ENCODE assay signal across 16 mouse cellular contexts in genomic region chr8:110793511-110793910, GRCm38 (mm10). TPM values are rescaled to one million over a fixed set of nuclear protein-coding genes. Genes with fewer than 3 reads are reported as not detected.
DNase-seq lines count a peak whose midpoint lies in the region; ATAC-seq and TF ChIP-seq lines count a peak whose summit lies in the region.
"Had no signal": no experiment of that assay in that cellular context is flagged by ENCODE, and none has a peak within 500 bp of the region (broad histone marks: within the 10 kb centered on the region; RNA-seq: fewer than 3 reads in every experiment).

No protein-coding gene starts in this region.

- POLR2A ChIA-PET in Patski (lab: Charles Lee) = interaction anchor here (0.8 to 3.4 kb wide), 11 partner anchors 9 to 53 kb away, joined by 3 to 23 read pairs (median 6); partner anchors contain the start of genes Cog4, Il34 and Sf3b3

- no peak for ATAC-seq in hindbrain, postnatal 0 days
- ATAC-seq in hindbrain, embryonic 13.5 days (ENCODE audit: low FRiP score) = no peak
- no peak for ATAC-seq in lung, postnatal 0 days
- ATAC-seq in Patski = peak; percentile 36
- ATAC-seq in cerebellum, adult (ENCODE audit: insufficient number of reproducible peaks, low FRiP score, low TSS enrichment) = no peak
- ATAC-seq in midbrain, postnatal 0 days (ENCODE audit: low FRiP score) = no peak
- ATAC-seq: forebrain, embryonic 15.5 days; liver, embryonic 12.5 days had no signal

- H3K27me3 ChIP-seq in hindbrain, postnatal 0 days (ENCODE audit: insufficient read depth, low read length) = no peaks in the 10 kb centered on the region
- H3K27me3 ChIP-seq in hindbrain, embryonic 13.5 days = no peaks in the 10 kb centered on the region
- no peaks in the 10 kb centered on the region for H3K27me3 ChIP-seq in lung, postnatal 0 days (replicated peaks; ENCODE audit: insufficient read depth, low read length)
- H3K27me3 ChIP-seq in Patski = no peaks in the 10 kb centered on the region
- no peaks in the 10 kb centered on the region for H3K27me3 ChIP-seq in midbrain, postnatal 0 days (ENCODE audit: insufficient read depth, low read length)
- H3K27me3 ChIP-seq: forebrain, embryonic 15.5 days; heart, embryonic 12.5 days; hindbrain, embryonic 15.5 days had no signal

- 49% methylated on average over 9 of the region's 9 CpGs for WGBS in hindbrain, postnatal 0 days
- WGBS in hindbrain, embryonic 13.5 days = 76% methylated on average over 9 of the region's 9 CpGs
- 57% methylated on average over 9 of the region's 9 CpGs for WGBS in lung, postnatal 0 days
- 34% methylated on average over 9 of the region's 9 CpGs for WGBS in olfactory bulb, adult 2 months
- WGBS in midbrain, postnatal 0 days = 75% methylated on average over 9 of the region's 9 CpGs

- no peak for TF ChIP-seq EP300 in lung, postnatal 0 days (IDR thresholded peaks at IDR 0.05)

- no peak overlapping the region for H3K4me3 ChIP-seq in hindbrain, postnatal 0 days (ENCODE audit: low read length)
- H3K4me3 ChIP-seq in hindbrain, embryonic 13.5 days = no peak overlapping the region
- H3K4me3 ChIP-seq in lung, postnatal 0 days (ENCODE audit: low read depth, low read length) = no peak overlapping the region
- no peak overlapping the region for H3K4me3 ChIP-seq in olfactory bulb, adult 2 months (ENCODE audit: insufficient read depth, low read depth, low read length)
- no peak overlapping the region for H3K4me3 ChIP-seq in midbrain, postnatal 0 days (ENCODE audit: low read depth, low read length)
- H3K4me3 ChIP-seq: forebrain, embryonic 15.5 days; heart, embryonic 12.5 days; hindbrain, embryonic 15.5 days; liver, embryonic 12.5 days had no signal

- CTCF ChIA-PET in Patski (lab: Charles Lee) = interaction anchor here (0.7 to 2.8 kb wide), 11 partner anchors 8 to 50 kb away, joined by 3 to 9 read pairs (median 3); partner anchors contain the start of gene Il34

- DNase-seq in hindbrain, postnatal 0 days (ENCODE audit: low spot score) = peak; percentile 18
- no peak for DNase-seq in lung, postnatal 0 days (ENCODE audit: low spot score)
- no peak for DNase-seq in lung, postnatal 14 days
- no peak for DNase-seq in Patski (ENCODE audit: low read depth, low spot score)
- no peak for DNase-seq in midbrain, postnatal 0 days (ENCODE audit: low spot score)
- DNase-seq: adrenal gland, adult 8-10 months; gastrocnemius, postnatal 25 days; thymus, adult 2 months had no signal

- no peaks in the 10 kb centered on the region for H3K4me1 ChIP-seq in hindbrain, postnatal 0 days (ENCODE audit: insufficient read depth, low read length)
- H3K4me1 ChIP-seq in hindbrain, embryonic 13.5 days (replicated peaks) = peaks cover 11% of the 10 kb centered on the region
- H3K4me1 ChIP-seq in lung, postnatal 0 days (ENCODE audit: insufficient read depth, low read depth, low read length) = peaks cover 7% of the 10 kb centered on the region; the same call in 1 of the 2 replicates
- H3K4me1 ChIP-seq in olfactory bulb, adult 2 months (ENCODE audit: control insufficient read depth, insufficient read depth, low read length) = peaks cover 29% of the 10 kb centered on the region
- H3K4me1 ChIP-seq in midbrain, postnatal 0 days (ENCODE audit: insufficient read depth, low read length) = no peaks in the 10 kb centered on the region
- H3K4me1 ChIP-seq: forebrain, embryonic 15.5 days; liver, embryonic 12.5 days had no signal

- no peaks in the 10 kb centered on the region for H3K36me3 ChIP-seq in hindbrain, postnatal 0 days (ENCODE audit: insufficient read depth, low read length)
- no peaks in the 10 kb centered on the region for H3K36me3 ChIP-seq in hindbrain, embryonic 13.5 days
- no peaks in the 10 kb centered on the region for H3K36me3 ChIP-seq in lung, postnatal 0 days (ENCODE audit: insufficient read depth, low read length)
- no peaks in the 10 kb centered on the region for H3K36me3 ChIP-seq in midbrain, postnatal 0 days (ENCODE audit: insufficient read depth, low read length)
- H3K36me3 ChIP-seq: forebrain, embryonic 15.5 days; heart, embryonic 12.5 days; hindbrain, embryonic 15.5 days; liver, embryonic 12.5 days had no signal

- TF ChIP-seq POLR2A in olfactory bulb, adult 2 months (IDR thresholded peaks at IDR 0.05; ENCODE audit: insufficient read depth, low read depth, low read length) = no peak

- no peak overlapping the region for H3K27ac ChIP-seq in hindbrain, postnatal 0 days
- no peak overlapping the region for H3K27ac ChIP-seq in hindbrain, embryonic 13.5 days
- H3K27ac ChIP-seq in lung, postnatal 0 days (ENCODE audit: low read length) = peak overlapping the region; percentile 61
- H3K27ac ChIP-seq in olfactory bulb, adult 2 months (ENCODE audit: insufficient read depth, low read depth, low read length) = 0 out of 2 replicates have a peak overlapping the region, but pooled peaks have one; percentile 3
- H3K27ac ChIP-seq in midbrain, postnatal 0 days (ENCODE audit: low read depth, low read length) = no peak overlapping the region
- H3K27ac ChIP-seq: forebrain, embryonic 15.5 days; hindbrain, embryonic 15.5 days; liver, embryonic 12.5 days had no signal

- H3K4me2 ChIP-seq in hindbrain, postnatal 0 days (ENCODE audit: low read depth, low read length) = no peak overlapping the region
- no peak overlapping the region for H3K4me2 ChIP-seq in hindbrain, embryonic 13.5 days
- no peak overlapping the region for H3K4me2 ChIP-seq in lung, postnatal 0 days (replicated peaks; ENCODE audit: low read depth, low read length)
- no peak overlapping the region for H3K4me2 ChIP-seq in midbrain, postnatal 0 days (ENCODE audit: low read depth, low read length, poor library complexity, severe bottlenecking)
- H3K4me2 ChIP-seq: forebrain, embryonic 15.5 days; heart, embryonic 12.5 days; hindbrain, embryonic 15.5 days; liver, embryonic 12.5 days had no signal

- H3K9ac ChIP-seq in hindbrain, postnatal 0 days (replicated peaks; ENCODE audit: low read length) = no peak overlapping the region
- no peak overlapping the region for H3K9ac ChIP-seq in hindbrain, embryonic 13.5 days
- H3K9ac ChIP-seq in lung, postnatal 0 days (replicated peaks; ENCODE audit: low read depth) = no peak overlapping the region
- no peak overlapping the region for H3K9ac ChIP-seq in midbrain, postnatal 0 days (replicated peaks; ENCODE audit: low read length, poor library complexity, severe bottlenecking)
- H3K9ac ChIP-seq: forebrain, embryonic 15.5 days; heart, embryonic 12.5 days; hindbrain, embryonic 15.5 days; liver, embryonic 12.5 days had no signal

- H3K9me3 ChIP-seq in hindbrain, postnatal 0 days (ENCODE audit: low read length) = no peaks in the 10 kb centered on the region
- no peaks in the 10 kb centered on the region for H3K9me3 ChIP-seq in hindbrain, embryonic 13.5 days
- no peaks in the 10 kb centered on the region for H3K9me3 ChIP-seq in lung, postnatal 0 days (ENCODE audit: low read length)
- H3K9me3 ChIP-seq in midbrain, postnatal 0 days (ENCODE audit: low read length) = no peaks in the 10 kb centered on the region
- H3K9me3 ChIP-seq: forebrain, embryonic 15.5 days; hindbrain, embryonic 15.5 days had no signal

- in situ Hi-C loops in Patski (cut with MboI; ENCODE audit: low pct_unique_long_range_greater_than_20kb) = loop anchor here (5.0 to 25.0 kb wide), 2 partner anchors 49 to 944 kb away; partner anchors contain the start of gene Bcar1

- TF ChIP-seq CTCF in hindbrain, postnatal 0 days (IDR thresholded peaks at IDR 0.05; ENCODE audit: low read depth) = no peak
- no peak for TF ChIP-seq CTCF in lung, postnatal 0 days (IDR thresholded peaks at IDR 0.05)
- no peak for TF ChIP-seq CTCF in Patski (IDR thresholded peaks at IDR 0.05)
- TF ChIP-seq CTCF in olfactory bulb, adult 2 months (IDR thresholded peaks at IDR 0.05; ENCODE audit: insufficient read depth, low read depth, low read length) = no peak
- no peak for TF ChIP-seq CTCF in midbrain, postnatal 0 days (IDR thresholded peaks at IDR 0.05)

RNA-seq across cellular contexts. Expression of gene Il34, which starts 12.2 kb away (rescaled TPM):
- 1.9 and 8.8 TPM in 2 replicates for total RNA-seq in hindbrain, postnatal 0 days (2014; rRNA removed)
- polyA plus RNA-seq in hindbrain, postnatal 0 days (2015; fragmentation: Nextera tagmentation; extraction: Ambion mirVana) = 8.5 and 11.4 TPM in 2 replicates
- 2.7 and 2.8 TPM in 2 replicates for polyA plus RNA-seq in hindbrain, embryonic 13.5 days (2015; fragmentation: Nextera tagmentation; extraction: Ambion mirVana)
- polyA plus RNA-seq in lung, postnatal 0 days (2015; fragmentation: Nextera tagmentation; extraction: Ambion mirVana) = 23.3 and 29.6 TPM in 2 replicates
- 35.6 TPM for polyA plus RNA-seq in Patski (2021)
- polyA plus RNA-seq in olfactory bulb, adult 2 months (2012; ENCODE audit: insufficient read depth, insufficient read length, low replicate concordance, missing spikeins) = not detected in 2 replicates
- total RNA-seq in midbrain, postnatal 0 days (2014; rRNA removed) = 5.4 and 5.8 TPM in 2 replicates
- polyA plus RNA-seq in midbrain, postnatal 0 days (2015; fragmentation: Nextera tagmentation; extraction: Ambion mirVana) = 9.1 and 11.3 TPM in 2 replicates
- total RNA-seq: common myeloid progenitor, adult 5-6 weeks had no signal
- polyA plus RNA-seq: liver, embryonic 12.5 days had no signal

RNA-seq across cellular contexts. Expression of gene Cog4, which starts 52.9 kb away (rescaled TPM):
- 39.5 and 51.9 TPM in 2 replicates for total RNA-seq in hindbrain, postnatal 0 days (2014; rRNA removed)
- 51.4 and 51.6 TPM in 2 replicates for polyA plus RNA-seq in hindbrain, postnatal 0 days (2015; fragmentation: Nextera tagmentation; extraction: Ambion mirVana)
- polyA plus RNA-seq in hindbrain, embryonic 13.5 days (2015; fragmentation: Nextera tagmentation; extraction: Ambion mirVana) = 71.9 and 77.8 TPM in 2 replicates
- polyA plus RNA-seq in lung, postnatal 0 days (2015; fragmentation: Nextera tagmentation; extraction: Ambion mirVana) = 43.3 and 46.4 TPM in 2 replicates
- 95.9 TPM for polyA plus RNA-seq in Patski (2021)
- not detected in 2 replicates for polyA plus RNA-seq in olfactory bulb, adult 2 months (2012; ENCODE audit: insufficient read depth, insufficient read length, low replicate concordance, missing spikeins)
- total RNA-seq in midbrain, postnatal 0 days (2014; rRNA removed) = 45.8 and 50.9 TPM in 2 replicates
- polyA plus RNA-seq in midbrain, postnatal 0 days (2015; fragmentation: Nextera tagmentation; extraction: Ambion mirVana) = 51.0 and 53.9 TPM in 2 replicates

RNA-seq across cellular contexts. Expression of gene Sf3b3, which starts 53.1 kb away (rescaled TPM):
- 82.5 and 83.1 TPM in 2 replicates for total RNA-seq in hindbrain, postnatal 0 days (2014; rRNA removed)
- 60.6 and 64.6 TPM in 2 replicates for polyA plus RNA-seq in hindbrain, postnatal 0 days (2015; fragmentation: Nextera tagmentation; extraction: Ambion mirVana)
- polyA plus RNA-seq in hindbrain, embryonic 13.5 days (2015; fragmentation: Nextera tagmentation; extraction: Ambion mirVana) = 106 and 109 TPM in 2 replicates
- polyA plus RNA-seq in lung, postnatal 0 days (2015; fragmentation: Nextera tagmentation; extraction: Ambion mirVana) = 41.1 and 45.3 TPM in 2 replicates
- polyA plus RNA-seq in Patski (2021) = 129 TPM
- 172 TPM in 1 of 2 replicates, not detected in the other for polyA plus RNA-seq in olfactory bulb, adult 2 months (2012; ENCODE audit: insufficient read depth, insufficient read length, low replicate concordance, missing spikeins)
- total RNA-seq in midbrain, postnatal 0 days (2014; rRNA removed) = 82.9 and 93.2 TPM in 2 replicates
- polyA plus RNA-seq in midbrain, postnatal 0 days (2015; fragmentation: Nextera tagmentation; extraction: Ambion mirVana) = 59.8 and 65.0 TPM in 2 replicates

Comparison
In these comparisons a context has a peak if more than half of its experiments do, and no peak if none do; other contexts are left out.
1. H3K27ac ChIP-seq: peak in lung, postnatal 0 days (single experiment) and olfactory bulb, adult 2 months (single experiment); none in hindbrain, postnatal 0 days (single experiment), hindbrain, embryonic 13.5 days (single experiment) and midbrain, postnatal 0 days (single experiment).